Mouse (Mus musculus) heart, embryonic 14.5 days (tissue): ENCODE measurements around the gene Usp5. TPM values are rescaled to one million over a fixed set of nuclear protein-coding genes. Genes with fewer than 3 reads are reported as not detected.

Source experiments
- ATAC-seq: fragments of 200-750 bp; cut with Nextera tagmentation; 2 replicates; pipeline ENCODE4 v1.8.0; 2017; ENCODE audit warnings: low read depth, moderate TSS enrichment; ENCODE audit not compliant: insufficient number of reproducible peaks, insufficient read depth, low FRiP score
- H3K27ac ChIP-seq, 2 experiments: fragments of 200-500 bp in 1 of 2; fragments of 300-500 bp in 1 of 2; sonication (generic) in 1 of 2; replicated peaks in 1 of 2; 2 replicates each; pipeline ENCODE4 v1.5.1; 2012 to 2014; ENCODE audit warnings: low read depth in 2 of 2, low read length in 2 of 2, control low read depth in 1 of 2, mild to moderate bottlenecking in 1 of 2, mixed read lengths in 1 of 2; ENCODE audit not compliant: control insufficient read depth in 1 of 2, insufficient read depth in 1 of 2
- H3K27me3 ChIP-seq: fragments of 300-500 bp; sonication (generic); 2 replicates; pipeline ENCODE4 v1.6.1; 2014; ENCODE audit warnings: mild to moderate bottlenecking, low read length, control low read depth; ENCODE audit not compliant: control insufficient read depth, insufficient read depth
- H3K36me3 ChIP-seq: fragments of 300-500 bp; sonication (generic); 2 replicates; pipeline ENCODE4 v1.6.1; 2014; ENCODE audit warnings: mild to moderate bottlenecking, control low read depth, low read length, mixed read lengths; ENCODE audit not compliant: control insufficient read depth, insufficient read depth
- H3K4me1 ChIP-seq, 2 experiments: fragments of 200-500 bp in 1 of 2; fragments of 300-500 bp in 1 of 2; sonication (generic) in 1 of 2; 2 replicates each; pipeline ENCODE4 v1.6.1; 2012 to 2014; ENCODE audit warnings: low read length in 2 of 2, control low read depth in 1 of 2, mixed read lengths in 1 of 2; ENCODE audit not compliant: control insufficient read depth in 2 of 2, insufficient read depth in 2 of 2
- H3K4me2 ChIP-seq: fragments of 300-500 bp; sonication (generic); 2 replicates; pipeline ENCODE4 v1.6.1; 2014; ENCODE audit warnings: mild to moderate bottlenecking, low read length
- H3K4me3 ChIP-seq, 2 experiments: fragments of 200-500 bp in 1 of 2; fragments of 300-500 bp in 1 of 2; sonication (generic) in 1 of 2; 2 replicates each; pipeline ENCODE4 v1.5.1; 2012 to 2014; ENCODE audit warnings: low read length in 2 of 2, mild to moderate bottlenecking in 2 of 2, control low read depth in 1 of 2, low read depth in 1 of 2, moderate library complexity in 1 of 2; ENCODE audit not compliant: control insufficient read depth in 1 of 2, insufficient read depth in 1 of 2
- H3K9ac ChIP-seq: fragments of 300-500 bp; sonication (generic); 2 replicates; pipeline ENCODE4 v1.6.1; 2014; ENCODE audit warnings: mild to moderate bottlenecking, low read length
- H3K9me3 ChIP-seq: fragments of 300-500 bp; sonication (generic); 2 replicates; pipeline ENCODE4 v1.6.1; 2016; ENCODE audit warnings: low read length, control low read depth; ENCODE audit not compliant: control insufficient read depth
- WGBS: fragments of 180-500 bp; shearing (Covaris S2); extraction: QIAGEN DNeasy Blood & Tissue Kit; methylation state at CpG from one replicate; pipeline ENCODE4 v1.1.7; 2014; 5-methylcytosine and 5-hydroxymethylcytosine counted together
- polyA plus RNA-seq: library from polyadenylated mRNA; unstranded; fragments of >200 nt; fragmentation: Nextera tagmentation; extraction: Ambion mirVana; gene quantifications from 2 replicates; pipeline ENCODE4 v1.2.1, GENCODE M21; 2014

Gene Usp5
- polyA plus RNA-seq, 1 experiment from 2014 or later: 85.9 TPM

GRCm38 (mm10) chr6:124822049-124822448 is 7.2 kb downstream of the Usp5 start:
- no peak overlapping the region for H3K4me3 ChIP-seq
- peaks cover 93% of the 10 kb centered on the region for H3K36me3 ChIP-seq
- 86% methylated on average over 4 of the region's 4 CpGs for WGBS
- no peak for ATAC-seq
- H3K27ac ChIP-seq: peak overlapping the region; percentile 19 to 32; a peak in 1 of 4 replicates
- H3K4me2 ChIP-seq: no peak overlapping the region
- no peaks in the 10 kb centered on the region for H3K4me1 ChIP-seq
- no peaks in the 10 kb centered on the region for H3K9me3 ChIP-seq
- H3K27me3 ChIP-seq: no peaks in the 10 kb centered on the region
- no peak overlapping the region for H3K9ac ChIP-seq

DNA sequence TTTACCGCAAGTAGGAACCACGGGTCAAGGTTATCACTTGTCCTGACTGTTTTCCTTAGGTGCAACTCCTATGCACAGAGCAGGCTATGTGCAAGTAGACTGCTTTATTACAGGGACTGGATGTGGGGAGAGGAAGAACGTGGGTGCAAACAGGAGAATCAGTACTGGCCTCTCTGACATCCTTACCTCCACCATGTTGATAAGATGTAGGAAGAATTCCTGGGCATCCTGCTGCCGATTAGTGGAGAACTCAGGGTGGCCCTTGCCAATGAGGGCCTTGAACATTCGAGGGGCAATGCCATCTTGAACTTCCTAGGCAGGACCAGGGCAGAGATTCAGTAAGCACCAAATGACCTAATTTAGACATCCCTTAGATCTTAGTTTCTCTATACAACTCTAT is 8.4 kb downstream of the Usp5 start:
- no peak for ATAC-seq
- H3K9me3 ChIP-seq: no peaks in the 10 kb centered on the region
- H3K27me3 ChIP-seq: no peaks in the 10 kb centered on the region
- no peak overlapping the region for H3K9ac ChIP-seq
- H3K4me3 ChIP-seq: no peak overlapping the region
- H3K27ac ChIP-seq: no peak overlapping the region
- no peak overlapping the region for H3K4me2 ChIP-seq
- H3K4me1 ChIP-seq: no peaks in the 10 kb centered on the region
- peaks cover 100% of the 10 kb centered on the region for H3K36me3 ChIP-seq
- WGBS: 88% methylated on average over 5 of the region's 5 CpGs

DNA sequence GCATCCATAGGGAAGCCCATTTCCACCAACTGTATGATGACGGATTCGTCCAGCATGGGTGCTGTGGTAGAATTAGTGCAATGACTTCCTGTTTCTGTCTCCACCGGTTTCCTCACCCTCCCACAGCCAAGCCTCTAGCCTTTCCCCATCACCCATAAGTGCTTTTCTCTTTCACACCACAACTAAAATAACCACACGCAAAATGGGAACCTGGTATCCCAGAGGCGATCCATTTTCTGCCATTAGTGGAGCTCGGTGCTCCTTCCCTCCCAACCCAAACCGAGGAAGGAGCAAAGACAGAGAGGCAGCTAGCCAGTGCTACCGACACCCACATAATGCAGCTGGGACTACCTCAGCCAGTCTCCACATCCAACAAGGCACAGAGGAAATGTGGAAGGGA is 11.3 kb downstream of the Usp5 start:
- Histone ChIP-seq H3K9me3 (no peaks in the 10 kb centered on the region), H3K4me1 (peaks cover 6 to 9% of the 10 kb centered on the region in 2 experiments), H3K27ac (no peak overlapping the region), H3K36me3 (peaks cover 79% of the 10 kb centered on the region), H3K4me3 (no peak overlapping the region), H3K4me2 (no peak overlapping the region), H3K9ac (no peak overlapping the region), H3K27me3 (no peaks in the 10 kb centered on the region)
- 83% methylated on average over 8 of the region's 8 CpGs for WGBS
- no peak for ATAC-seq

DNA sequence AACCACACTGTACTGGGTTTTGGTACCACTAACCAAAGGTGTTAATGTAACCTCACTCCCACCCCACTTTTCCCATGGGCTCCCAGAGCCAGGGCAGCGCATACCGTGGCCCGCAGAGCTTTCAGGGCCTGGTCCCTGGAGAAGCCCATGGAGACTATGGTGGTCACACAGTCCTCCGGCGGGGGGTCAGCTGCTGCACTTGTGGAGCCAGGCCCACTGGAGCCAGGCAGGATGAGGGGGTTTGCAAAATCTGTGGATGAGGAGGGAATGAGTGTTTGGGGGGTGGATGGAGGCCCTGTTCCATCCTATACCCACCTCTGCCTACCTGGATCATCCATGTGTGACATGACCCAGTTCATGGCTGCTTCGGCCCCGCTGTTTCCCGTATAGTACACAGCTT is 11.7 kb downstream of the Usp5 start:
- Histone ChIP-seq H3K9me3 (no peaks in the 10 kb centered on the region), H3K4me2 (no peak overlapping the region), H3K9ac (no peak overlapping the region), H3K27ac (no peak overlapping the region), H3K4me3 (no peak overlapping the region), H3K36me3 (peaks cover 77% of the 10 kb centered on the region), H3K27me3 (no peaks in the 10 kb centered on the region), H3K4me1 (peaks cover 8 to 11% of the 10 kb centered on the region in 2 experiments)
- ATAC-seq: no peak
- WGBS: 95% methylated on average over 8 of the region's 8 CpGs

DNA sequence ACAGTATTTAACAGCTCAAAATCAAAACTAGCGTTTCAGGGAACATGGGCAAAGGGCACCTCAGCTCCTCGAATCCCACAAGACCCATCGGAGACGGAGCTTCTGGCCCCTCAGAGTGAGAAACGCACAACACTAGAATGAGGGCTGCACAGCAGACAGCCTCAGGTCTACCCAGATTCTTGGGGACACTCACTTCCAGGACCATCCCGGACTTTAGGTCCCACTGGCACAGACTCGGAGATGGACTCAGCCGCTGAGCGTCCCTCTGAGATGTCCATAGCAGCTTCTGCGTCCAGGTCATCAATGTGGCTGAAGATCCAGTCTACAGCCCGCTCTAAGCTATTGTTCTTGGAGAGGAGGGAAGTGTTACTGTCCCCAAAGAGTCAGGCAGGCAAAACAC is 12.2 kb downstream of the Usp5 start:
- peaks cover 10 to 15% of the 10 kb centered on the region in 2 experiments for H3K4me1 ChIP-seq
- no peak overlapping the region for H3K4me3 ChIP-seq
- 97% methylated on average over 11 of the region's 11 CpGs for WGBS
- H3K9me3 ChIP-seq: no peaks in the 10 kb centered on the region
- peaks cover 77% of the 10 kb centered on the region for H3K36me3 ChIP-seq
- no peak overlapping the region for H3K4me2 ChIP-seq
- H3K27me3 ChIP-seq: no peaks in the 10 kb centered on the region
- no peak overlapping the region for H3K9ac ChIP-seq
- no peak overlapping the region for H3K27ac ChIP-seq
- no peak for ATAC-seq

- Histone ChIP-seq H3K4me1 (peaks cover 13 to 20% of the 10 kb centered on the region in 2 experiments), H3K36me3 (peaks cover 77% of the 10 kb centered on the region), H3K9me3 (no peaks in the 10 kb centered on the region), H3K27ac (no peak overlapping the region), H3K4me2 (no peak overlapping the region), H3K9ac (no peak overlapping the region), H3K27me3 (no peaks in the 10 kb centered on the region), H3K4me3 (no peak overlapping the region)
- 93% methylated on average over 4 of the region's 4 CpGs for WGBS
- ATAC-seq: no peak
Measured at GRCm38 (mm10) chr6:124816611-124817010, 12.7 kb downstream of the Usp5 start.

DNA sequence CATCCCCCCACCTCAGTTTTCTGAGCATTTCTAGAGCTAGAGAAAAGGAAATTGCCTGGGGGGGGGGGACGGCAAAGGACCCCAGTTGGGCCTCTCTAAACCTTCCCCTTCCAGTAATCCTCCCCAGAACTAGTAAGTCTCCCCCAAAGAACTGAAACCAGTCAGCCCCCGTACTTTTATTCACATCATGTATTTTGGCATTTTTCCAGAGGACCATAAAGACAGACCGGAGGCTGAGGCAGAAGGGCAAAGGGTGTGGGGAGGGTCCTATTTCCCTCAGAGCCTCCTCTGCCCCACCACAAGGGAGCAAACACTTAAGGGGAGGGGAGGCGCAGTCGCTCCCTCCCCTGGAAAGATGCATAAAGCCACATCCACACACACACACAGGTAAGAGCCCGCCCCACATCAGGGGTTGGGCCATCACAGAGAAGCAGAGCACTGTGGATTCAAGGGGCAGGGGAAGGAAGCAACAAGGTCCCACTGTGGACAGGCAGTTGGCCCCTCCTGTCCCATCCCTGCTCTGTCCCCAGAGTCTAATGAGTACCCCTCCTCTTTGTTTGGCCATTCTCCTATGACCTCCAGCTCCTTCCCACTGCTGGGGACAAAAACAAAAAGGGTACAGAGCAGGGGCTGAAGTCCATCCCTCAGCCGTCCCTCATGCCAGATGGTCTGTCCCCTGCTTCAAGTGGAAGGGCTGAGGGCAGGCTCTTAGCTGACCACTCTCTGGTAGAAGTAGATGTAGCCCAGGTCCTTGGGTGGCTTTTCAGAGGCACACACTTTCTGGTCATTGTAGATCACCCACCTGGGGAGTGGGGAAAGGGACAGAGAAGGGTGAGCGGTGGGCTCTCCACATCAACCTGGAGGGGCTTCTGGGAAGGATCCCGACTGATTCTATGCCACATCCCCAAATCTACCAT is 14.2 kb downstream of the Usp5 start:
- no peak for ATAC-seq
- no peak overlapping the region for H3K4me3 ChIP-seq
- peaks cover 13 to 30% of the 10 kb centered on the region in 2 experiments for H3K4me1 ChIP-seq
- H3K27me3 ChIP-seq: no peaks in the 10 kb centered on the region
- H3K4me2 ChIP-seq: peak overlapping the region; percentile 74; the same call in 1 of the 2 replicates
- peaks cover 77% of the 10 kb centered on the region for H3K36me3 ChIP-seq
- WGBS: 71% methylated on average over 9 of the region's 9 CpGs
- H3K9ac ChIP-seq: no peak overlapping the region
- no peak overlapping the region for H3K27ac ChIP-seq
- H3K9me3 ChIP-seq: no peaks in the 10 kb centered on the region
